Mouse (Mus musculus): ENCODE results near the gene Cd320.
"Not testable (repeated sequence)": the region's sequence is repeated elsewhere in the genome, so short reads cannot be mapped to it uniquely, and the experiment has no call there.

The Cd320 gene

GRCm38 (mm10) chr17:33825462-33825861 lies 17.4 kb upstream of the Cd320 start:
- no peak for DNase-seq

- DNase-seq = peak in 1 of 2 experiments; percentile 50
Observed at GRCm38 (mm10) chr17:33826850-33827249, 16.0 kb upstream of the Cd320 start.

GRCm38 (mm10) chr17:33828892-33829291 lies 14.0 kb upstream of the Cd320 start:
- no peak for DNase-seq

GRCm38 (mm10) chr17:33829561-33829960 lies 13.3 kb upstream of the Cd320 start:
- DNase-seq = no peak

- DNase-seq = no peak
Observed at GRCm38 (mm10) chr17:33844196-33844595, 1.3 kb downstream of the Cd320 start.

- no peak for DNase-seq
Observed at GRCm38 (mm10) chr17:33848139-33848538, 5.2 kb downstream of the Cd320 start.

- no peak for DNase-seq
Observed at GRCm38 (mm10) chr17:33851331-33851730, 8.4 kb downstream of the Cd320 start.

- DNase-seq = no peak
Observed at GRCm38 (mm10) chr17:33857816-33858215, 14.9 kb downstream of the Cd320 start.

GRCm38 (mm10) chr17:33865330-33866030 lies 22.6 kb downstream of the Cd320 start:
- DNase-seq = peak; percentile 20 to 53

GRCm38 (mm10) chr17:33873537-33873936 lies 30.6 kb downstream of the Cd320 start, which contains the start of gene Gm7029:
TSS of gene Gm7029 (plus strand) at chr17:33873837.
- DNase-seq = not testable (repeated sequence)

- DNase-seq = no peak
Observed at GRCm38 (mm10) chr17:33874411-33874810, 31.5 kb downstream of the Cd320 start.

- DNase-seq = not testable (repeated sequence)
Observed at GRCm38 (mm10) chr17:33875797-33876196, 32.9 kb downstream of the Cd320 start.

- not testable (repeated sequence) for DNase-seq
Observed at GRCm38 (mm10) chr17:33884320-33884719, 41.4 kb downstream of the Cd320 start.

GRCm38 (mm10) chr17:33887802-33888201 lies 44.9 kb downstream of the Cd320 start:
- not testable (repeated sequence) for DNase-seq

- DNase-seq = not testable (repeated sequence)
Observed at GRCm38 (mm10) chr17:33888230-33888629, 45.3 kb downstream of the Cd320 start.

GRCm38 (mm10) chr17:33889941-33890532 lies 47.1 kb downstream of the Cd320 start:
- DNase-seq = not testable (repeated sequence)

GRCm38 (mm10) chr17:33890533-33891059 lies 47.7 kb downstream of the Cd320 start, which contains the start of gene Kifc1:
TSS of gene Kifc1 (minus strand) at chr17:33890661.
- DNase-seq = peak; percentile 95 to 99

GRCm38 (mm10) chr17:33891357-33891756 lies 48.5 kb downstream of the Cd320 start:
- no peak for DNase-seq

GRCm38 (mm10) chr17:33891892-33892291 lies 49.0 kb downstream of the Cd320 start:
- DNase-seq = not testable (repeated sequence)

GRCm38 (mm10) chr17:33892429-33892828 lies 49.5 kb downstream of the Cd320 start:
- DNase-seq = no peak

- not testable (repeated sequence) for DNase-seq
Observed at GRCm38 (mm10) chr17:33893011-33893410, 50.1 kb downstream of the Cd320 start.

GRCm38 (mm10) chr17:33897114-33897794 lies 54.4 kb downstream of the Cd320 start:
- DNase-seq = no peak

GRCm38 (mm10) chr17:33898193-33898592 lies 55.3 kb downstream of the Cd320 start:
- DNase-seq = not testable (repeated sequence)
